Mouse (Mus musculus) 416B (cell line): ENCODE measurements at regions not wholly inside any gene's neighbourhood (a gene's known extent, or its start where the extent isn't known, plus 50 kb on each side); places are given as distances from the start of the nearest gene placed in this dataset.

Experiments used
- DNase-seq: peaks from one replicate; pipeline ENCODE4 v3.0.0; 2011; ENCODE audit warnings: low read depth

DNA sequence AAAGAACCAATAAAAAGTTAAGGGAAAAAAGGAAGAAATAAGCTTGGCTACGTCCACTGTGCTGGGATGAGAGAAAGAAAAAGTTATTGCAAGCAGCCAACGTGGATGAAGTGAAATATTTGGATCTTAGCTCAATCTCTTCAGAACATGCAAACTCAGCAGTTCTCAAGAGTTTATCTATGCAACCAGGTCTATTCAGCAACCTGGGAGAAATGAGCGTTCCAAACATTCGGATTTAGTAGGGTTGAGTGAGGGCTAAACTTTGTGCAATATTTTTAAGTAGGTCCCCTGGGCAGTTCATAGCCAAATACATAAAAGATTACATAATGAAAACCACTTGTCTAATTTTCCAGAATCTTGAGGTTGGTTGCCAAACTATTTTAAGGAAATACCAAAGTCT lies 129.0 kb upstream of the Tmem164 start:
- DNase-seq, result no peak

DNA sequence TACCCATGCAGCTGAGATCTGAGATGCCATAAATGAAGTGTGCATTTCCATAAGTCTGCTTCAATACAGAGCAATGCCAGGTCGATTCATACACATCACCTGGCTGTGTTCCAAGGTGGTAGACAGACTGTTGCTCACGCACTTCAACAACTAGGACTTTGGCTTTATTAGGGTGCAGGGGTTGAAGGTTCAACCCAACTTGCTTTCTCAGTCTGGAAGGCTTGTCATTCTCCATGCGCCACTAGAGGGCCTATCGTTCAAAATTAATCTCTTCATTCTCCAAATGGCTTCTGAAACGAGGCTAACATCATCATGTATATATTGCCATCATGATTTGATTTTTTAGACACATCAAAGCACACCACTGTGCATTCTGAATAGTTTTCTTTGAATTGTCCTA lies 127.0 kb upstream of the Tmem164 start:
- peak; percentile 58 for DNase-seq

DNA sequence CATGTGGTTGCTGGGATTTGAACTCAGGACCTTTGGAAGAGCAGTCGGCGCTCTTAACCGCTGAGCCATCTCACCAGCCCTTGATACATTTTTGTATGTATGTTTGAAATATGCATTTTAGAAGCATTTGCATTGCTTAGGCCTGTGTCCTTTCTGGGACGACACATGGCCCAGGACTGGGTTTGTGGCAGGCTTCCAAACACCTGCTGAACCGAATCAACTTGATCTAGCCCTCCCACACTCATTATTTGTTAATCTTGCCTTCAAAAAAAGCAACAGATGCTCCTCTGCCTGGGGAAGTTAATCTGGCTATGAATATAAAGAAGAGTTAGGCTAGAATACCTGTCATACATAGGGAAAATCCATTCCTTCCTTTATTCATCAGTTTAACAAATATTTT lies 123.7 kb upstream of the Tmem164 start:
- no peak for DNase-seq

DNA sequence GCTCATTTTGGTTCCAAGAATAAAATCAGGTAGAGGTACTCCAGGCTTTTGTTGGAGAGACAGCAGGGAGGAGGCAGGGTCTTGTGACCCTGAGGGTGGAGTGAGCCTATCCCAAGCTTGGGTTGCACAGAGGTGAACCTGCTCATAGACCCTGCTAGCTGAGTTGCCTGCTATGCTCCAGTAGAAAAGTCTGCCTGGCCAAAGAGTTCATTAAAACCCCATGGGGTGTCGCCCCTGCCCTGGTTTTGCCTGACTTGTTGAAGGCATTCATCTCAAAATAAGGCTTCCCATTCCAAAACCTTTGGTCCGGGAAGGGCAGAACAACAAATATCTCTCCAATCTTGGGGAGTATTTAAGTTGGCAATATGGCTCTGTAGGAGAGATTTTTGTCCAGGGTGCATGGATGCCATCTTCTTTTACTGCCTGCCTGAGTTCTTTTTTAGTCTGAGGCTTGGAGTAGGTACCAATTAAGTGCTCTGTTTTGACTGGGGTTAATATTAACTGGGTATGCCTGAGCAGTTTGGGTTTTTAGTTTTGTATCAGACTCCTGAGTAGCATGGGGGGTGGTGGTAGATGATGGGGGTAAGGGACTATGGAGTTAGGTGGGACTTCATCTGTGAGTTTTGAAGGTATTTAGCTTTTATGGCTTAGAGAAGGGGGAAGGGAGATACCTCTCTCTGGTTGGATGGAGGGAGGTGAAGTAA lies 120.8 kb upstream of the Tmem164 start:
- peak; percentile 21 for DNase-seq

GRCm38 (mm10) chrX:142561788-142562187 lies 119.4 kb upstream of the Tmem164 start:
- DNase-seq, result no peak

- DNase-seq, result no peak
Measured at GRCm38 (mm10) chrX:142564186-142564585, 117.0 kb upstream of the Tmem164 start.

DNA sequence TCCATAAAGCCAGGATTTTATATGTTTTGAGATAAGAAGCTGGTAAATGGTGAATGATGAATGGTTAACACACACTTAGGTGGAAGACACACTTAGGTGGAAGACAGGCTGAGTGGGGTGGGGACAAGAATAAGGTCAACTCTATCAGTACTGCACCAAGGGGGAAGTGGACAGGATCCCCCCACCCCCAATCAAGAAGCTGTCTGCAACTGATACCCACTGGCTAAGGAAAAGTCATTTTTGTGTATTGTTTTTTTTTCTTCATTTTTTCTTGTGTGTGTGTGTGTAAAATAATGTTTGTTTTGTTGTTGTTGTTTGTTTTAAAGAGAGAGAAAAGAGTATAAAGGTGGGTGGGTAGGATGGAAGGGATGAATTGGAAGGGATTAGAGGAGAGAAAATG lies 109.4 kb upstream of the Tmem164 start:
- no peak for DNase-seq

- no peak for DNase-seq
Measured at GRCm38 (mm10) chrX:142574022-142574421, 107.2 kb upstream of the Tmem164 start.

GRCm38 (mm10) chrX:142574945-142575710 lies 106.1 kb upstream of the Tmem164 start:
- no peak for DNase-seq

GRCm38 (mm10) chrX:142576127-142576526 lies 105.1 kb upstream of the Tmem164 start:
- peak; percentile 52 for DNase-seq

- DNase-seq, result peak; percentile 92
Measured at GRCm38 (mm10) chrX:142577449-142578081, 103.6 kb upstream of the Tmem164 start.

GRCm38 (mm10) chrX:142585281-142585680 lies 95.9 kb upstream of the Tmem164 start:
- peak; percentile 12 for DNase-seq

GRCm38 (mm10) chrX:142599377-142599776 lies 81.8 kb upstream of the Tmem164 start:
- no peak for DNase-seq

GRCm38 (mm10) chrX:142600782-142601181 lies 80.4 kb upstream of the Tmem164 start:
- DNase-seq, result no peak

DNA sequence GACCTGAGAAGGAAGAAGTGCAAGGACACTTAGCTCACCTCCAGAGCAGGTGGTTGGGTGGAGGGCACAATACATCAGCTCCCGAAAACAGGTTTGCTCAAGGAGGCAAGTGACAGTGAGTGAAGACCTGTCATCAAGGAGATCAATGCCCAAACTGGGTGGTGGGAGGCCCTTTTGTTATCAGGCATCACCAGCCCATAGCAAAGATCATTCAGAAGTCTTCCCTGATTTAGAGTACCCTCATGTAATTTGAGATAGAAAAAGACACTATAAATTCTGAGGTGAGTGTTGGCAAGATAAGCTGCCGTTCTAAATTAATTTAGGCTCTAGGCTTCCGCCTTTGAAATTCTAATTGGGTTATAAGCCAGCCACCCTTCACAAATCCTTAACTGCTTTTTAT lies 76.1 kb upstream of the Tmem164 start:
- no peak for DNase-seq

- DNase-seq, result no peak
Measured at GRCm38 (mm10) chrX:142606595-142607205, 74.5 kb upstream of the Tmem164 start.

GRCm38 (mm10) chrX:142616189-142616872 lies 64.9 kb upstream of the Tmem164 start:
- DNase-seq, result peak; percentile 51

- DNase-seq, result peak; percentile 5
Measured at GRCm38 (mm10) chrX:142618389-142618788, 62.8 kb upstream of the Tmem164 start.

- peak; percentile 3 for DNase-seq
Measured at GRCm38 (mm10) chrX:142623359-142623758, 57.8 kb upstream of the Tmem164 start.

GRCm38 (mm10) chrX:142623882-142624281 lies 57.3 kb upstream of the Tmem164 start:
- no peak for DNase-seq
